Mouse (Mus musculus) heart, postnatal 4 days (tissue): ENCODE results near the gene Olfr142. TPM values are rescaled to one million over a fixed set of nuclear protein-coding genes. Genes with fewer than 3 reads are reported as not detected.
"Not testable (repeated sequence)": the region's sequence is repeated elsewhere in the genome, so short reads cannot be mapped to it uniquely, and the experiment has no call there.

Experiments used
- DNase-seq: peaks from one replicate; pipeline ENCODE4 v3.0.0; 2021
- total RNA-seq, 2 experiments: library from RNA; stranded (reverse); gene quantifications; 2 replicates each; pipeline ENCODE4 v1.2.3; 2021

Gene Olfr142
- total RNA-seq = not detected

GRCm38 (mm10) chr2:90257492-90257891 is at the start of gene Olfr142:
Gene Olfr142 (minus strand): TSS chr2:90257592.
- no peak for DNase-seq

GRCm38 (mm10) chr2:90292741-90293140 is 35.3 kb upstream of the Olfr142 start, which contains the start of gene Olfr1272:
Gene Olfr1272 (minus strand): TSS chr2:90292841.
- no peak for DNase-seq

GRCm38 (mm10) chr2:90270932-90271331 is 13.5 kb upstream of the Olfr142 start, which contains the start of gene Olfr1271:
Gene Olfr1271 (minus strand): TSS chr2:90271032.
- no peak for DNase-seq

- not testable (repeated sequence) for DNase-seq
Measured at GRCm38 (mm10) chr2:90224393-90224792, 33.0 kb downstream of the Olfr142 start, which contains the start of gene Olfr1506. Gene Olfr1506 (minus strand): TSS chr2:90224493.

Other genes with a start within 250 kb of the Olfr142 start
- gene Olfr1263, start 245.5 kb downstream of the Olfr142 start, total RNA-seq = not detected
- not detected for gene Olfr1264, start 232.0 kb downstream of the Olfr142 start, total RNA-seq
- not detected for gene Olfr1265, start 222.3 kb downstream of the Olfr142 start, total RNA-seq
- not detected for gene Olfr140, start 194.0 kb downstream of the Olfr142 start, total RNA-seq
- not detected for gene Olfr1269, start 136.2 kb downstream of the Olfr142 start, total RNA-seq
- not detected for gene Olfr32, start 115.3 kb downstream of the Olfr142 start, total RNA-seq
- gene Olfr1270, start 104.5 kb downstream of the Olfr142 start, total RNA-seq = not detected
- gene Olfr1506, start 33.1 kb downstream of the Olfr142 start, total RNA-seq = not detected
- gene Olfr1271, start 13.4 kb upstream of the Olfr142 start, total RNA-seq = not detected
- gene Olfr1272, start 35.2 kb upstream of the Olfr142 start, total RNA-seq = not detected
- gene Gm13769, start 64.6 kb upstream of the Olfr142 start, total RNA-seq = under 1 TPM; 0.18 to 0.21 TPM
- not detected for gene Olfr1274-ps, start 141.1 kb upstream of the Olfr142 start, total RNA-seq